In genomic region chr5:3544480-3544769, GRCm38 (mm10) we compare ENCODE assay signal across 8 mouse cellular contexts. TPM values are rescaled to one million over a fixed set of nuclear protein-coding genes. Genes with fewer than 3 reads are reported as not detected.
DNase-seq lines count a peak whose midpoint lies in the region; ATAC-seq and TF ChIP-seq lines count a peak whose summit lies in the region.

No protein-coding gene starts in this region.

- H3K4me3 ChIP-seq in lung, embryonic 14.5 days (ENCODE audit: low read depth, low read length): peak overlapping the region; percentile 86
- H3K4me3 ChIP-seq in embryonic facial prominence, embryonic 12.5 days: peak overlapping the region; percentile 89
- H3K4me3 ChIP-seq in intestine, embryonic 16.5 days (ENCODE audit: low read length): peak overlapping the region; percentile 98
- peak overlapping the region; percentile 97 for H3K4me3 ChIP-seq in neural tube, embryonic 15.5 days (replicated peaks)

- WGBS in lung, embryonic 14.5 days: 9% methylated on average over 7 of the region's 7 CpGs
- WGBS in embryonic facial prominence, embryonic 12.5 days: 10% methylated on average over 7 of the region's 7 CpGs
- WGBS in intestine, embryonic 16.5 days: 9% methylated on average over 7 of the region's 7 CpGs
- 9% methylated on average over 7 of the region's 7 CpGs for WGBS in neural tube, embryonic 15.5 days

- H3K4me1 ChIP-seq in lung, embryonic 14.5 days (ENCODE audit: insufficient read depth): no peaks in the 10 kb centered on the region
- peaks cover 13% of the 10 kb centered on the region for H3K4me1 ChIP-seq in embryonic facial prominence, embryonic 12.5 days
- peaks cover 7% of the 10 kb centered on the region for H3K4me1 ChIP-seq in intestine, embryonic 16.5 days (ENCODE audit: control insufficient read depth, insufficient read depth, low read length)
- H3K4me1 ChIP-seq in neural tube, embryonic 15.5 days: peaks cover 19% of the 10 kb centered on the region

- no peak overlapping the region for H3K27ac ChIP-seq in lung, embryonic 14.5 days (ENCODE audit: low read depth)
- no peak overlapping the region for H3K27ac ChIP-seq in embryonic facial prominence, embryonic 12.5 days
- no peak overlapping the region for H3K27ac ChIP-seq in intestine, embryonic 16.5 days (ENCODE audit: low read length)
- peak overlapping the region; percentile 94; the same call in 1 of the 2 replicates for H3K27ac ChIP-seq in neural tube, embryonic 15.5 days (replicated peaks)

- ATAC-seq in lung, embryonic 14.5 days (ENCODE audit: insufficient read depth): peak; percentile 28; the same call in 1 of the 2 replicates
- ATAC-seq in embryonic facial prominence, embryonic 12.5 days (ENCODE audit: insufficient number of reproducible peaks, insufficient read depth, low FRiP score, low TSS enrichment): no peak
- peak; percentile 41; the same call in 1 of the 2 replicates for ATAC-seq in intestine, embryonic 16.5 days
- ATAC-seq in neural tube, embryonic 15.5 days (ENCODE audit: low FRiP score): peak; percentile 33

- peak overlapping the region; percentile 91 for H3K9ac ChIP-seq in lung, embryonic 14.5 days
- peak overlapping the region; percentile 90 for H3K9ac ChIP-seq in embryonic facial prominence, embryonic 12.5 days
- peak overlapping the region; percentile 96 for H3K9ac ChIP-seq in intestine, embryonic 16.5 days (ENCODE audit: low read depth, low read length)
- peak overlapping the region; percentile 89 for H3K9ac ChIP-seq in neural tube, embryonic 15.5 days (replicated peaks)

- DNase-seq in lung, embryonic 14.5 days: no peak
- DNase-seq in lung, postnatal 25 days (ENCODE audit: low spot score): no peak
- DNase-seq in natural killer cell, adult 2 months (ENCODE audit: low spot score in 2 of 2): no peak
- no peak for DNase-seq in kidney, adult 9 months
- no peak for DNase-seq in left cerebral cortex, adult 11 months (ENCODE audit: low spot score)

- no peak for TF ChIP-seq CTCF in lung, embryonic 14.5 days (IDR thresholded peaks at IDR 0.05; ENCODE audit: low read depth)

- peak overlapping the region; percentile 67 for H3K4me2 ChIP-seq in lung, embryonic 14.5 days
- peak overlapping the region; percentile 60 for H3K4me2 ChIP-seq in embryonic facial prominence, embryonic 12.5 days (replicated peaks)
- H3K4me2 ChIP-seq in intestine, embryonic 16.5 days (ENCODE audit: low read depth, low read length): peak overlapping the region; percentile 62
- peak overlapping the region; percentile 70 for H3K4me2 ChIP-seq in neural tube, embryonic 15.5 days

- no peaks in the 10 kb centered on the region for H3K27me3 ChIP-seq in lung, embryonic 14.5 days (ENCODE audit: insufficient read depth, low read length)
- H3K27me3 ChIP-seq in embryonic facial prominence, embryonic 12.5 days: no peaks in the 10 kb centered on the region
- no peaks in the 10 kb centered on the region for H3K27me3 ChIP-seq in intestine, embryonic 16.5 days (replicated peaks; ENCODE audit: control insufficient read depth, insufficient read depth, low read length)
- no peaks in the 10 kb centered on the region for H3K27me3 ChIP-seq in neural tube, embryonic 15.5 days (replicated peaks)

- H3K9me3 ChIP-seq in lung, embryonic 14.5 days (ENCODE audit: low read depth, low read length): no peaks in the 10 kb centered on the region
- no peaks in the 10 kb centered on the region for H3K9me3 ChIP-seq in embryonic facial prominence, embryonic 12.5 days
- no peaks in the 10 kb centered on the region for H3K9me3 ChIP-seq in intestine, embryonic 16.5 days (ENCODE audit: control insufficient read depth, low read length)
- no peaks in the 10 kb centered on the region for H3K9me3 ChIP-seq in neural tube, embryonic 15.5 days (replicated peaks)

- H3K36me3 ChIP-seq in lung, embryonic 14.5 days (ENCODE audit: insufficient read depth): peaks cover 12% of the 10 kb centered on the region; the same call in 1 of the 2 replicates
- H3K36me3 ChIP-seq in embryonic facial prominence, embryonic 12.5 days: peaks cover 6% of the 10 kb centered on the region; the same call in 1 of the 2 replicates
- H3K36me3 ChIP-seq in intestine, embryonic 16.5 days (ENCODE audit: control insufficient read depth, insufficient read depth, low read length): peaks cover 4% of the 10 kb centered on the region; the same call in 1 of the 2 replicates
- H3K36me3 ChIP-seq in neural tube, embryonic 15.5 days: 0 out of 2 replicates have a peak, but pooled peaks cover 4% of the 10 kb centered on the region

RNA-seq across cellular contexts. Expression of gene Fam133b, which starts 0.8 kb away (rescaled TPM):
- 33.5 and 36.6 TPM in 2 replicates for polyA plus RNA-seq in lung, embryonic 14.5 days (2014; fragmentation: Nextera tagmentation; extraction: Ambion mirVana)
- polyA plus RNA-seq in embryonic facial prominence, embryonic 12.5 days (2016; fragmentation: Nextera tagmentation; extraction: Ambion mirVana): 39.3 and 39.4 TPM in 2 replicates
- polyA plus RNA-seq in intestine, embryonic 16.5 days (2015; fragmentation: Nextera tagmentation; extraction: Ambion mirVana): 17.6 and 18.7 TPM in 2 replicates
- 21.9 and 23.6 TPM in 2 replicates for polyA plus RNA-seq in neural tube, embryonic 15.5 days (2015; fragmentation: Nextera tagmentation; extraction: Ambion mirVana)

RNA-seq across cellular contexts. Expression of gene 1700109H08Rik, which starts 26.9 kb away (rescaled TPM):
- polyA plus RNA-seq in lung, embryonic 14.5 days (2014; fragmentation: Nextera tagmentation; extraction: Ambion mirVana): 3.0 and 4.3 TPM in 2 replicates
- 3.0 and 4.3 TPM in 2 replicates for polyA plus RNA-seq in embryonic facial prominence, embryonic 12.5 days (2016; fragmentation: Nextera tagmentation; extraction: Ambion mirVana)
- polyA plus RNA-seq in intestine, embryonic 16.5 days (2015; fragmentation: Nextera tagmentation; extraction: Ambion mirVana): 1.2 and 1.3 TPM in 2 replicates
- 2.4 and 2.7 TPM in 2 replicates for polyA plus RNA-seq in neural tube, embryonic 15.5 days (2015; fragmentation: Nextera tagmentation; extraction: Ambion mirVana)

RNA-seq across cellular contexts. Expression of gene Pex1, which starts 51.4 kb away (rescaled TPM):
- polyA plus RNA-seq in lung, embryonic 14.5 days (2014; fragmentation: Nextera tagmentation; extraction: Ambion mirVana): 11.5 and 12.4 TPM in 2 replicates
- polyA plus RNA-seq in embryonic facial prominence, embryonic 12.5 days (2016; fragmentation: Nextera tagmentation; extraction: Ambion mirVana): 16.7 and 20.8 TPM in 2 replicates
- polyA plus RNA-seq in intestine, embryonic 16.5 days (2015; fragmentation: Nextera tagmentation; extraction: Ambion mirVana): 17.0 and 18.9 TPM in 2 replicates
- 23.3 and 24.9 TPM in 2 replicates for polyA plus RNA-seq in neural tube, embryonic 15.5 days (2015; fragmentation: Nextera tagmentation; extraction: Ambion mirVana)

RNA-seq across cellular contexts. Expression of gene Rbm48, which starts 52.0 kb away (rescaled TPM):
- polyA plus RNA-seq in lung, embryonic 14.5 days (2014; fragmentation: Nextera tagmentation; extraction: Ambion mirVana): 13.4 and 14.7 TPM in 2 replicates
- 14.6 and 18.0 TPM in 2 replicates for polyA plus RNA-seq in embryonic facial prominence, embryonic 12.5 days (2016; fragmentation: Nextera tagmentation; extraction: Ambion mirVana)
- 8.9 and 10.3 TPM in 2 replicates for polyA plus RNA-seq in intestine, embryonic 16.5 days (2015; fragmentation: Nextera tagmentation; extraction: Ambion mirVana)
- 13.5 and 14.0 TPM in 2 replicates for polyA plus RNA-seq in neural tube, embryonic 15.5 days (2015; fragmentation: Nextera tagmentation; extraction: Ambion mirVana)
